Mouse (Mus musculus): ENCODE data around the gene Sash1. TPM values are rescaled to one million over a fixed set of nuclear protein-coding genes. Genes with fewer than 3 reads are reported as not detected.

Gene Sash1
- polyA plus RNA-seq, 1 experiment, result not detected

- no peak for TF ChIP-seq GATA1 (IDR thresholded peaks at IDR 0.05; ENCODE audit: low read length)
Observed at GRCm38 (mm10) chr10:8765922-8766522, 119.8 kb downstream of the Sash1 start.

- TF ChIP-seq GATA1 (IDR thresholded peaks at IDR 0.05; ENCODE audit: low read length), result no peak
Observed at GRCm38 (mm10) chr10:8762771-8763170, 123.1 kb downstream of the Sash1 start.

- no peak for TF ChIP-seq GATA1 (IDR thresholded peaks at IDR 0.05; ENCODE audit: low read length)
Observed at GRCm38 (mm10) chr10:8762209-8762701, 123.6 kb downstream of the Sash1 start.

- no peak for TF ChIP-seq GATA1 (IDR thresholded peaks at IDR 0.05; ENCODE audit: low read length)
Observed at GRCm38 (mm10) chr10:8761656-8762055, 124.2 kb downstream of the Sash1 start.

- no peak for TF ChIP-seq GATA1 (IDR thresholded peaks at IDR 0.05; ENCODE audit: low read length)
Observed at GRCm38 (mm10) chr10:8760598-8760997, 125.3 kb downstream of the Sash1 start.

- TF ChIP-seq GATA1 (IDR thresholded peaks at IDR 0.05; ENCODE audit: low read length), result no peak
Observed at GRCm38 (mm10) chr10:8759228-8759627, 126.6 kb downstream of the Sash1 start.

GRCm38 (mm10) chr10:8757429-8757931 is 128.4 kb downstream of the Sash1 start:
- TF ChIP-seq GATA1 (IDR thresholded peaks at IDR 0.05; ENCODE audit: low read length), result no peak

GRCm38 (mm10) chr10:8756604-8757354 is 129.1 kb downstream of the Sash1 start:
- no peak for TF ChIP-seq GATA1 (IDR thresholded peaks at IDR 0.05; ENCODE audit: low read length)

- no peak for TF ChIP-seq GATA1 (IDR thresholded peaks at IDR 0.05; ENCODE audit: low read length)
Observed at GRCm38 (mm10) chr10:8753377-8753776, 132.5 kb downstream of the Sash1 start.

GRCm38 (mm10) chr10:8752436-8752835 is 133.4 kb downstream of the Sash1 start:
- TF ChIP-seq GATA1 (IDR thresholded peaks at IDR 0.05; ENCODE audit: low read length), result no peak

- TF ChIP-seq GATA1 (IDR thresholded peaks at IDR 0.05; ENCODE audit: low read length), result no peak
Observed at GRCm38 (mm10) chr10:8749537-8749936, 136.3 kb downstream of the Sash1 start.

- no peak for TF ChIP-seq GATA1 (IDR thresholded peaks at IDR 0.05; ENCODE audit: low read length)
Observed at GRCm38 (mm10) chr10:8747450-8748212, 138.2 kb downstream of the Sash1 start.

- no peak for TF ChIP-seq GATA1 (IDR thresholded peaks at IDR 0.05; ENCODE audit: low read length)
Observed at GRCm38 (mm10) chr10:8746082-8746696, 139.7 kb downstream of the Sash1 start.

- TF ChIP-seq GATA1 (IDR thresholded peaks at IDR 0.05; ENCODE audit: low read length), result no peak
Observed at GRCm38 (mm10) chr10:8742872-8743271, 143.0 kb downstream of the Sash1 start.

- TF ChIP-seq GATA1 (IDR thresholded peaks at IDR 0.05; ENCODE audit: low read length), result no peak
Observed at GRCm38 (mm10) chr10:8741505-8741904, 144.4 kb downstream of the Sash1 start.

Data from G1E-ER4 (cell line).